Mouse (Mus musculus): ENCODE measurements at regions not wholly inside any gene's neighbourhood (a gene's known extent, or its start where the extent isn't known, plus 50 kb on each side); places are given as distances from the start of the nearest gene placed in this dataset.

GRCm38 (mm10) chr3:37879056-37879455, 154.8 kb upstream of the Gm5148 start:
- no peak for DNase-seq (ENCODE audit: low spot score)

GRCm38 (mm10) chr3:37876016-37876765, 151.9 kb upstream of the Gm5148 start:
- DNase-seq (ENCODE audit: low spot score): no peak

GRCm38 (mm10) chr3:37875331-37876015, 151.2 kb upstream of the Gm5148 start:
- DNase-seq (ENCODE audit: low spot score): peak; percentile 13

- DNase-seq (ENCODE audit: low spot score): no peak
These were observed 150.6 kb upstream of the Gm5148 start for GRCm38 (mm10) chr3:37874864-37875263.

GRCm38 (mm10) chr3:37874346-37874745, 150.1 kb upstream of the Gm5148 start:
- no peak for DNase-seq (ENCODE audit: low spot score)

GRCm38 (mm10) chr3:37872329-37872728, 148.0 kb upstream of the Gm5148 start:
- no peak for DNase-seq (ENCODE audit: low spot score)

- no peak for DNase-seq (ENCODE audit: low spot score)
These were observed 146.8 kb upstream of the Gm5148 start for GRCm38 (mm10) chr3:37871076-37871475.

GRCm38 (mm10) chr3:37868454-37868853, 144.2 kb upstream of the Gm5148 start:
- DNase-seq (ENCODE audit: low spot score): no peak

- DNase-seq (ENCODE audit: low spot score): no peak
These were observed 138.5 kb upstream of the Gm5148 start for GRCm38 (mm10) chr3:37862756-37863155.

- DNase-seq (ENCODE audit: low spot score): no peak
These were observed 136.6 kb upstream of the Gm5148 start for GRCm38 (mm10) chr3:37860715-37861461.

- no peak for DNase-seq (ENCODE audit: low spot score)
These were observed 135.9 kb upstream of the Gm5148 start for GRCm38 (mm10) chr3:37860034-37860714.

- DNase-seq (ENCODE audit: low spot score): no peak
These were observed 134.5 kb upstream of the Gm5148 start for GRCm38 (mm10) chr3:37858624-37859302.

GRCm38 (mm10) chr3:37846191-37847003, 122.1 kb upstream of the Gm5148 start:
- DNase-seq (ENCODE audit: low spot score): no peak

GRCm38 (mm10) chr3:37845313-37846023, 121.2 kb upstream of the Gm5148 start:
- DNase-seq (ENCODE audit: low spot score): peak; percentile 23

GRCm38 (mm10) chr3:37844731-37845312, 120.5 kb upstream of the Gm5148 start:
- no peak for DNase-seq (ENCODE audit: low spot score)

GRCm38 (mm10) chr3:37842289-37842688, 118.0 kb upstream of the Gm5148 start:
- no peak for DNase-seq (ENCODE audit: low spot score)

- DNase-seq (ENCODE audit: low spot score): no peak
These were observed 114.6 kb upstream of the Gm5148 start for GRCm38 (mm10) chr3:37838896-37839295.

- no peak for DNase-seq (ENCODE audit: low spot score)
These were observed 112.5 kb upstream of the Gm5148 start for GRCm38 (mm10) chr3:37836749-37837148.

- DNase-seq (ENCODE audit: low spot score): no peak
These were observed 111.4 kb upstream of the Gm5148 start for GRCm38 (mm10) chr3:37835687-37836086.

- no peak for DNase-seq (ENCODE audit: low spot score)
These were observed 110.8 kb upstream of the Gm5148 start for GRCm38 (mm10) chr3:37835135-37835534.

All from ovary, postnatal 10 days (tissue).